Mouse (Mus musculus): Measurements from ENCODE around the gene Cradd.

- TF ChIP-seq CTCF (IDR thresholded peaks at IDR 0.05; ENCODE audit: low read depth) (no peak), EP300 (IDR thresholded peaks at IDR 0.05; ENCODE audit: low read depth) (no peak)
Measured at GRCm38 (mm10) chr10:95367661-95368089, 43.7 kb upstream of the Cradd start.
